Mouse (Mus musculus) splenic B cell, adult 2 months (primary cell): ENCODE data around the gene Grin2c.

ENCODE experiments used
- DNase-seq: peaks from one replicate; pipeline ENCODE4 v3.0.0-alpha.2; 2011; ENCODE audit warnings: low read depth, low spot score
- H3K27me3 ChIP-seq: 2 replicates; pipeline ENCODE4 v1.6.1; 2012; ENCODE audit warnings: mild to moderate bottlenecking, low read length, moderate library complexity, mixed read lengths; ENCODE audit not compliant: control insufficient read depth, poor library complexity, insufficient read depth, severe bottlenecking
- H3K36me3 ChIP-seq: 2 replicates; pipeline ENCODE4 v1.6.1; 2012; ENCODE audit warnings: mild to moderate bottlenecking, low read length, moderate library complexity, mixed read lengths; ENCODE audit not compliant: control insufficient read depth, poor library complexity, insufficient read depth, severe bottlenecking

Grin2c gene

GRCm38 (mm10) chr11:115236570-115236969, 30.5 kb downstream of the Grin2c start:
- DNase-seq: no peak
- no peaks in the 10 kb centered on the region for H3K36me3 ChIP-seq
- no peaks in the 10 kb centered on the region for H3K27me3 ChIP-seq

- Histone ChIP-seq H3K27me3 (no peaks in the 10 kb centered on the region), H3K36me3 (no peaks in the 10 kb centered on the region)
- DNase-seq: no peak
These were observed 32.6 kb downstream of the Grin2c start for GRCm38 (mm10) chr11:115234320-115235044.

GRCm38 (mm10) chr11:115233526-115234290, 33.3 kb downstream of the Grin2c start:
- H3K36me3 ChIP-seq: no peaks in the 10 kb centered on the region
- H3K27me3 ChIP-seq: no peaks in the 10 kb centered on the region
- no peak for DNase-seq

GRCm38 (mm10) chr11:115232889-115233288, 34.2 kb downstream of the Grin2c start:
- no peaks in the 10 kb centered on the region for H3K36me3 ChIP-seq
- H3K27me3 ChIP-seq: no peaks in the 10 kb centered on the region
- no peak for DNase-seq

GRCm38 (mm10) chr11:115231924-115232323, 35.1 kb downstream of the Grin2c start:
- Histone ChIP-seq H3K27me3 (no peaks in the 10 kb centered on the region), H3K36me3 (no peaks in the 10 kb centered on the region)
- DNase-seq: no peak

- Histone ChIP-seq H3K36me3 (no peaks in the 10 kb centered on the region; the same call in 1 of the 2 replicates), H3K27me3 (no peaks in the 10 kb centered on the region)
- DNase-seq: peak; percentile 42
These were observed 35.7 kb downstream of the Grin2c start for GRCm38 (mm10) chr11:115231168-115231915.

GRCm38 (mm10) chr11:115229021-115229930, 37.8 kb downstream of the Grin2c start:
- Histone ChIP-seq H3K36me3 (no peaks in the 10 kb centered on the region; the same call in 1 of the 2 replicates), H3K27me3 (no peaks in the 10 kb centered on the region)
- no peak for DNase-seq

GRCm38 (mm10) chr11:115228430-115228829, 38.6 kb downstream of the Grin2c start:
- no peaks in the 10 kb centered on the region; the same call in 1 of the 2 replicates for H3K36me3 ChIP-seq
- no peak for DNase-seq
- no peaks in the 10 kb centered on the region for H3K27me3 ChIP-seq

- DNase-seq: no peak
These were observed 39.4 kb downstream of the Grin2c start for GRCm38 (mm10) chr11:115227640-115228039.

GRCm38 (mm10) chr11:115226811-115227491, 40.1 kb downstream of the Grin2c start:
- Histone ChIP-seq H3K27me3 (no peaks in the 10 kb centered on the region), H3K36me3 (no peaks in the 10 kb centered on the region; the same call in 1 of the 2 replicates)
- no peak for DNase-seq

More at GRCm38 (mm10) chr11:115227640-115228039, 39.4 kb downstream of the Grin2c start:
- no peaks in the 10 kb centered on the region; the same call in 1 of the 2 replicates for H3K36me3 ChIP-seq
- H3K27me3 ChIP-seq: no peaks in the 10 kb centered on the region

- no peaks in the 10 kb centered on the region for H3K27me3 ChIP-seq
- DNase-seq: no peak
- no peaks in the 10 kb centered on the region; the same call in 1 of the 2 replicates for H3K36me3 ChIP-seq
These were observed 41.7 kb downstream of the Grin2c start for GRCm38 (mm10) chr11:115225301-115225700.

- Histone ChIP-seq H3K36me3 (no peaks in the 10 kb centered on the region; the same call in 1 of the 2 replicates), H3K27me3 (no peaks in the 10 kb centered on the region)
- DNase-seq: peak; percentile 46
These were observed 42.2 kb downstream of the Grin2c start for GRCm38 (mm10) chr11:115224889-115225288.

GRCm38 (mm10) chr11:115223877-115224276, 43.2 kb downstream of the Grin2c start:
- Histone ChIP-seq H3K36me3 (no peaks in the 10 kb centered on the region; the same call in 1 of the 2 replicates), H3K27me3 (no peaks in the 10 kb centered on the region)
- no peak for DNase-seq
